In the genomic region with DNA sequence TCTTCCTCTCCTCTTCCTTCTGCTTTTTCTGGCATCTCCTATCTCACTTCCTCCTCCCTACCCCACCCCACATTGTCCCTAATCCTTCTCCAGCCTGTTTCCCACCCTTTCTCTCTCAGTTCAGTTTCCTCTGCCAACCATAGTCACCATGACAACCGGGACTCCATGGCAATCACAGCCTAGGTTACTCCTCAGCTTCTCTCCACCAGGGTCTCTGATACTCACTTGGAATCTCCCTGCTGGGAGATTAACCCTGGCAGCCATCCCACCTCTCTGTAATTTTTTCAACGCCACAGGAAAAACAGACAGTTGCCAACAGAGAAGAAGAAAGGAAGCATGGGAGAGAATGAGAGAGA, we compare ENCODE assay signal across 10 mouse cellular contexts.
DNase-seq lines count a peak whose midpoint lies in the region; ATAC-seq and TF ChIP-seq lines count a peak whose summit lies in the region.
"Had no signal": no experiment of that assay in that cellular context is flagged by ENCODE, and none has a peak within 500 bp of the region (broad histone marks: within the 10 kb centered on the region; RNA-seq: fewer than 3 reads in every experiment).

No protein-coding gene starts in this region.

- no peak for TF ChIP-seq CTCF in hindbrain, postnatal 0 days (IDR thresholded peaks at IDR 0.05; ENCODE audit: low read depth)

- H3K9ac ChIP-seq in hindbrain, postnatal 0 days (replicated peaks; ENCODE audit: low read length) = no peak overlapping the region
- no peak overlapping the region for H3K9ac ChIP-seq in neural tube, embryonic 15.5 days (replicated peaks)
- H3K9ac ChIP-seq: lung, embryonic 14.5 days had no signal

- ATAC-seq in hindbrain, postnatal 0 days = peak; percentile 91
- peak; percentile 87 for ATAC-seq in neural tube, embryonic 15.5 days (ENCODE audit: low FRiP score)

- H3K4me3 ChIP-seq in hindbrain, postnatal 0 days (ENCODE audit: low read length) = no peak overlapping the region
- H3K4me3 ChIP-seq in neural tube, embryonic 15.5 days (replicated peaks) = no peak overlapping the region

- H3K9me3 ChIP-seq in hindbrain, postnatal 0 days (ENCODE audit: low read length) = no peaks in the 10 kb centered on the region
- no peaks in the 10 kb centered on the region for H3K9me3 ChIP-seq in neural tube, embryonic 15.5 days (replicated peaks)

- WGBS in hindbrain, postnatal 0 days = 10% methylated on average over 2 of the region's 2 CpGs
- 30% methylated on average over 2 of the region's 2 CpGs for WGBS in neural tube, embryonic 15.5 days

- no peaks in the 10 kb centered on the region for H3K27me3 ChIP-seq in hindbrain, postnatal 0 days (ENCODE audit: insufficient read depth, low read length)
- H3K27me3 ChIP-seq in neural tube, embryonic 15.5 days (replicated peaks) = no peaks in the 10 kb centered on the region

- peak; percentile 51 to 69 for DNase-seq in cerebellum, postnatal 10 days
- no peak for DNase-seq in cerebellum, adult 8-10 months
- DNase-seq in right cerebral cortex, adult 18-20 months = peak; percentile 12
- no peak for DNase-seq in right cerebral cortex, postnatal 14 days
- peak; percentile 81 for DNase-seq in hindbrain, postnatal 0 days (ENCODE audit: low spot score)
- DNase-seq in lung, postnatal 4 days = no peak
- DNase-seq in urinary bladder, adult 2 months (ENCODE audit: low spot score) = no peak
- DNase-seq: lung, embryonic 14.5 days; thymus, adult 2 months had no signal

- 0 out of 2 replicates have a peak, but pooled peaks cover 6% of the 10 kb centered on the region for H3K4me1 ChIP-seq in hindbrain, postnatal 0 days (ENCODE audit: insufficient read depth, low read length)
- peaks cover 13% of the 10 kb centered on the region for H3K4me1 ChIP-seq in neural tube, embryonic 15.5 days

- peak overlapping the region; percentile 36; the same call in 1 of the 2 replicates for H3K27ac ChIP-seq in hindbrain, postnatal 0 days
- H3K27ac ChIP-seq in neural tube, embryonic 15.5 days (replicated peaks) = peak overlapping the region; percentile 64

- peak overlapping the region; percentile 23; the same call in 1 of the 2 replicates for H3K4me2 ChIP-seq in hindbrain, postnatal 0 days (ENCODE audit: low read depth, low read length)
- H3K4me2 ChIP-seq in neural tube, embryonic 15.5 days = peak overlapping the region; percentile 17
- H3K4me2 ChIP-seq: lung, embryonic 14.5 days had no signal

- no peaks in the 10 kb centered on the region for H3K36me3 ChIP-seq in hindbrain, postnatal 0 days (ENCODE audit: insufficient read depth, low read length)
- no peaks in the 10 kb centered on the region for H3K36me3 ChIP-seq in neural tube, embryonic 15.5 days

Comparison
In these comparisons a context has a peak if more than half of its experiments do, and no peak if none do; other contexts are left out.
1. DNase-seq: peak in cerebellum, postnatal 10 days (2 of 2), right cerebral cortex, adult 18-20 months (single experiment) and hindbrain, postnatal 0 days (single experiment); none in cerebellum, adult 8-10 months (single experiment), right cerebral cortex, postnatal 14 days (single experiment), lung, postnatal 4 days (0 of 2) and urinary bladder, adult 2 months (single experiment).